Mouse (Mus musculus): ENCODE data around the gene Zfp956. TPM values are rescaled to one million over a fixed set of nuclear protein-coding genes. Genes with fewer than 3 reads are reported as not detected.

Gene Zfp956
- polyA plus RNA-seq (2012; rRNA removed) (4.0 and 4.3 TPM in 2 replicates), polyA plus RNA-seq (2014; fragmentation: Nextera tagmentation; extraction: Ambion mirVana) (2.1 and 2.5 TPM in 2 replicates)

DNA sequence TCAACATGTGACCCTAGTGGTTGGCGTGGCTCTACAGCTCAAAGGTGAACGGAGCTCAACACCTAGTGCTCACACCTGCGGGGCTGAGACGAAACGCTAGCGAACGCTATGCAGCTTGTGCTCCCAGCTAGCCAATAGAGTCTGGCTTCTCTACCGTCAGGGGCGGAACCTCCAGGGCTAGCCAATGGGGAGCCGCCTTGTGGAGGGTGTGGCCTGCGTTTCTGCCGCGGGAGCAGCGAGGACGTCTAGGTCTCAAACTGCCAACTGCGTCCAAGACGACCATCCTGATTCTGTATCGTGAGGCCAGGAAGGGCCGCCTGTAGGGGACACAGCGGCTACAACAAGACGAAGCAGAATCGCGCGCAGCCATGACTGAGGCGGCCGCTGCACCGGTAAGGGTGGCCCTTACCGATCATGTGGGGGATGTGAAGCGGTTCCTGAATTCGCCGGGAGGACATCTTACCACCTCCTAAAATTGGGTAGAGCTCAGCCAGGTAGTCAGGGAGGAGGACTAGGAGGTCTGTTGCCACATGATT is at the start of gene Zfp956:
Zfp956 (plus strand) TSS at position 200 of the 536 bp plus-strand sequence.
- TF ChIP-seq CTCF (IDR thresholded peaks at IDR 0.05; ENCODE audit: low read depth) (peak; percentile 47), EP300 (IDR thresholded peaks at IDR 0.05; ENCODE audit: low read depth) (no peak)
- WGBS (ENCODE audit: insufficient replicate concordance) = under 1% methylated on average over 31 of the region's 31 CpGs

DNA sequence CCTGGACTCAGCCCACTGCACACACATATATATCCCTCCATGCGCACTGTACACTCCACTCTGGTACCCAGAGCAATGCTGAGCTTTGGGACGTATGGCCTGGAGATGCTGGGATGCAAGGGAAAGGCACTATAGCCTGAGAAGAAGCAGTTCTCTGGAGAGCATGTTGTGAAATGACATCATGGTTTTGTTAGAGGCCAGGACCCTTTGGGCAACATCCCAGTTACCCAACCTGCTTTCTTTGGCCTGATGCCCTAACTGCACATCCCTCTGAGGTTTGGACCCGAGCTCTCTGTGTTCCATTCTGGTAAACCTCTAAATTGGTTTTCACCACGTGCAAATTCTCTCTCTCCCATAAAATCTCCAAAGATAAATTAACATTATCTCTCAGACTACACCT is 49.6 kb upstream of the Zfp956 start:
- Histone ChIP-seq H3K9ac (replicated peaks) (no peak overlapping the region), H3K4me3 (ENCODE audit: insufficient read depth in 1 of 2, low read depth in 2 of 2, low read length in 2 of 2) (no peak overlapping the region), H3K9me3 (ENCODE audit: control insufficient read depth, low read length) (no peaks in the 10 kb centered on the region), H3K27me3 (ENCODE audit: control insufficient read depth, insufficient read depth, low read length) (no peaks in the 10 kb centered on the region), H3K27ac (no peak overlapping the region), H3K4me1 (replicated peaks; ENCODE audit: control insufficient read depth in 2 of 2, insufficient read depth in 2 of 2, low read length in 1 of 2) (no peaks in the 10 kb centered on the region), H3K4me2 (ENCODE audit: low read depth) (no peak overlapping the region), H3K36me3 (replicated peaks; ENCODE audit: control insufficient read depth, insufficient read depth, low read depth) (peaks cover 15% of the 10 kb centered on the region)
- TF ChIP-seq CTCF (IDR thresholded peaks at IDR 0.05; ENCODE audit: low read depth) = no peak
- TF ChIP-seq EP300 (IDR thresholded peaks at IDR 0.05; ENCODE audit: low read depth) = no peak
- ATAC-seq (ENCODE audit: insufficient read depth) (no peak), DNase-seq (ENCODE audit: low read depth in 3 of 3, low spot score in 3 of 3) (no peak)
- whole genome bisulfite sequencing (ENCODE audit: insufficient replicate concordance) = 81% methylated on average over 4 of the region's 4 CpGs

More for the DNA sequence above, at the start of gene Zfp956:
- peak within 1 kb of the TSS; percentile 82 to 84 for H3K4me3 ChIP-seq (ENCODE audit: insufficient read depth in 1 of 2, low read depth in 2 of 2, low read length in 2 of 2)
- ATAC-seq (ENCODE audit: insufficient read depth) (peak; percentile 100), DNase-seq (ENCODE audit: low read depth in 3 of 3, low spot score in 3 of 3) (peak; percentile 87 to 93 (median 90))
- peak within 1 kb of the TSS; percentile 76 for H3K27ac ChIP-seq
- peak within 1 kb of the TSS; percentile 98 for H3K4me2 ChIP-seq (ENCODE audit: low read depth)
- peak within 1 kb of the TSS; percentile 87 for H3K9ac ChIP-seq (replicated peaks)
- H3K4me1 ChIP-seq (replicated peaks; ENCODE audit: control insufficient read depth in 2 of 2, insufficient read depth in 2 of 2, low read length in 1 of 2) = peaks cover 9 to 14% of the 10 kb centered on the region in 2 experiments
- H3K27me3 ChIP-seq (ENCODE audit: control insufficient read depth, insufficient read depth, low read length) = no peaks in the 10 kb centered on the region
- no peaks in the 10 kb centered on the region for H3K9me3 ChIP-seq (ENCODE audit: control insufficient read depth, low read length)
- no peaks in the 10 kb centered on the region; the same call in none of the 2 replicates for H3K36me3 ChIP-seq (replicated peaks; ENCODE audit: control insufficient read depth, insufficient read depth, low read depth)

DNA sequence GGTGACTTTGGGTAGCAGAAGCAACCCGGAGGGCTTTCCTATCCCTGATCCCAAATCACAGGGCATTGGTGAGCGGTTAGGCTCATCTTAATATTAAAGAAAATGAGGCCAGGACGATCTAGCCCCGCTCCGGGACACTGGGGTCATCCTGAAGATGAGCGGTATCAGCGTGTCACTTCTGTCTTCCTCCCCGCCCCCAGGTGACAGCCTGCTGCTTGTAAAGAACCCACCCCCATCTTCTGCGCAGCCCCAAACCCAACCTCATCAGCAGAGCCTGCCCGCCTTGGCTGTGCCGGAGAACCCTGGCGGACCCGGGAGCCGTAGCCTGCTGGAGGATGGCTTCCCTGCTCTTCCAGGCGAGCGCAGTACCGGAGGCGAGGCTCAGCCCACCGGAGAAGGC is 48.8 kb upstream of the Zfp956 start:
- TF ChIP-seq CTCF (IDR thresholded peaks at IDR 0.05; ENCODE audit: low read depth) (no peak), EP300 (IDR thresholded peaks at IDR 0.05; ENCODE audit: low read depth) (no peak)
- Histone ChIP-seq H3K27ac (no peak overlapping the region), H3K27me3 (ENCODE audit: control insufficient read depth, insufficient read depth, low read length) (no peaks in the 10 kb centered on the region), H3K9ac (replicated peaks) (no peak overlapping the region), H3K36me3 (replicated peaks; ENCODE audit: control insufficient read depth, insufficient read depth, low read depth) (peaks cover 15% of the 10 kb centered on the region), H3K4me1 (replicated peaks; ENCODE audit: control insufficient read depth in 2 of 2, insufficient read depth in 2 of 2, low read length in 1 of 2) (no peaks in the 10 kb centered on the region), H3K4me2 (ENCODE audit: low read depth) (no peak overlapping the region), H3K9me3 (ENCODE audit: control insufficient read depth, low read length) (no peaks in the 10 kb centered on the region), H3K4me3 (ENCODE audit: insufficient read depth in 1 of 2, low read depth in 2 of 2, low read length in 2 of 2) (no peak overlapping the region)
- ATAC-seq (ENCODE audit: insufficient read depth) (no peak), DNase-seq (ENCODE audit: low read depth in 3 of 3, low spot score in 3 of 3) (no peak)
- WGBS (ENCODE audit: insufficient replicate concordance) = 83% methylated on average over 19 of the region's 19 CpGs

DNA sequence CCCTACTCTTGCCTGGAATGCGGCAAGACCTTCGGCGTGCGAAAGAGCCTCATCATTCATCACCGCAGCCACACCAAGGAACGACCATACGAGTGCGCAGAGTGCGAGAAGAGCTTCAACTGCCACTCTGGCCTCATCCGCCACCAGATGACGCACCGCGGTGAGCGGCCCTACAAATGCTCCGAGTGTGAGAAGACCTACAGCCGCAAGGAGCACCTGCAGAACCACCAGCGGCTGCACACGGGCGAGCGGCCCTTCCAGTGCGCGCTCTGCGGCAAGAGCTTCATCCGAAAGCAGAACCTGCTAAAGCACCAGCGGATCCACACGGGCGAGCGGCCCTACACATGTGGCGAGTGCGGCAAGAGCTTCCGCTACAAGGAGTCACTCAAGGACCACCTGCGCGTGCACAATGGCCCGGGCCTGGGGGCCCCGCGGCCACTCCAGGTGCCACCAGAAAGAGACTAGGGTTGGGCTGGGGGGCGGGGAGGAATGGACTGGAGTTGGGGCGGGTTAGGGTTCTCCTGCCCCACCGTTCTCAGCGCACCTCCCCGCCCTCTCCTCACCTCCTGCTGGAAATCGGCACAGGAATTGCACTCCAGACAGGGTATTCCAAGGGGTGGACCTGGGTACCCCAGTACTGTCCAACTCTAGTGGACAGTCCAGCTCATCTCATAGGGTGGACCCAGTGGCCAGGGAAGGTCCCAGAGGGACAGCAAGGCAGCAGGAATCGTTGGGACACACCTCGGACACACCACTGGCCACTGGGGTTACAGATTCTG is 48.1 kb upstream of the Zfp956 start:
- 90% methylated on average over 44 of the region's 44 CpGs for WGBS (ENCODE audit: insufficient replicate concordance)
- DNase-seq (ENCODE audit: low read depth in 3 of 3, low spot score in 3 of 3) (no peak), ATAC-seq (ENCODE audit: insufficient read depth) (no peak)
- H3K27ac ChIP-seq = no peak overlapping the region
- no peak overlapping the region for H3K4me2 ChIP-seq (ENCODE audit: low read depth)
- TF ChIP-seq EP300 (IDR thresholded peaks at IDR 0.05; ENCODE audit: low read depth) = no peak
- TF ChIP-seq CTCF (IDR thresholded peaks at IDR 0.05; ENCODE audit: low read depth) = no peak
- no peak overlapping the region for H3K9ac ChIP-seq (replicated peaks)
- peaks cover 15% of the 10 kb centered on the region for H3K36me3 ChIP-seq (replicated peaks; ENCODE audit: control insufficient read depth, insufficient read depth, low read depth)
- no peaks in the 10 kb centered on the region for H3K27me3 ChIP-seq (ENCODE audit: control insufficient read depth, insufficient read depth, low read length)
- no peak overlapping the region for H3K4me3 ChIP-seq (ENCODE audit: insufficient read depth in 1 of 2, low read depth in 2 of 2, low read length in 2 of 2)
- no peaks in the 10 kb centered on the region for H3K9me3 ChIP-seq (ENCODE audit: control insufficient read depth, low read length)
- no peaks in the 10 kb centered on the region for H3K4me1 ChIP-seq (replicated peaks; ENCODE audit: control insufficient read depth in 2 of 2, insufficient read depth in 2 of 2, low read length in 1 of 2)

DNA sequence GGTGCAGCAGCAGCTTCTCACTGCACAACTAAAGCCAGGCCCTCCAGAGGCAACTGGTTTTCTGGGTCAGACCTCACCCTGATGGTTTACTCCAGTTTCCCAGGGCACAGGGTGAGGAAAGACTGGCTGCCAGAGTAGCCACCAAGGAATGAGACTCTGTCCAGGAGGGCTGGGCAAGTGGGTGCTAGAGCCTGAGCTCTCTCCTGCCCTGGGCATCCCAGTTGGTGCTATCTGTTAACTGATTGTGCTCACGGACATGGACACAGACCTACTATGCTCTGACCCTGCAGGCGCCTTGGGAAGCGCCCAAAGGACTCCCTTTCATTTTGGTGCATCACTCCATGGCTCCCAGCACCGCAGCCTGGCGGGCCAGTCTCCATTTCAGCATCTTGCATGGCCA is 46.9 kb upstream of the Zfp956 start:
- H3K27me3 ChIP-seq (ENCODE audit: control insufficient read depth, insufficient read depth, low read length) = no peaks in the 10 kb centered on the region
- ATAC-seq (ENCODE audit: insufficient read depth) (no peak), DNase-seq (ENCODE audit: low read depth in 3 of 3, low spot score in 3 of 3) (no peak)
- no peak overlapping the region for H3K4me2 ChIP-seq (ENCODE audit: low read depth)
- H3K27ac ChIP-seq = no peak overlapping the region
- H3K9me3 ChIP-seq (ENCODE audit: control insufficient read depth, low read length) = no peaks in the 10 kb centered on the region
- WGBS (ENCODE audit: insufficient replicate concordance) = 81% methylated on average over 5 of the region's 5 CpGs
- TF ChIP-seq CTCF (IDR thresholded peaks at IDR 0.05; ENCODE audit: low read depth) = no peak
- no peak for TF ChIP-seq EP300 (IDR thresholded peaks at IDR 0.05; ENCODE audit: low read depth)
- peaks cover 15% of the 10 kb centered on the region for H3K36me3 ChIP-seq (replicated peaks; ENCODE audit: control insufficient read depth, insufficient read depth, low read depth)
- no peak overlapping the region for H3K4me3 ChIP-seq (ENCODE audit: insufficient read depth in 1 of 2, low read depth in 2 of 2, low read length in 2 of 2)
- H3K4me1 ChIP-seq (replicated peaks; ENCODE audit: control insufficient read depth in 2 of 2, insufficient read depth in 2 of 2, low read length in 1 of 2) = no peaks in the 10 kb centered on the region
- no peak overlapping the region for H3K9ac ChIP-seq (replicated peaks)
